Mouse (Mus musculus) kidney, adult 2 months (tissue): ENCODE measurements around the gene Mapkbp1. TPM values are rescaled to one million over a fixed set of nuclear protein-coding genes. Genes with fewer than 3 reads are reported as not detected.

Experiments used
- DNase-seq: peaks from one replicate; pipeline ENCODE4 v3.0.0; 2021
- H3K27ac ChIP-seq: fragments of 200-500 bp; 2 replicates; pipeline ENCODE4 v1.5.1; 2012; ENCODE audit warnings: low read depth, low read length, control low read depth, inconsistent platforms; ENCODE audit not compliant: insufficient read depth
- H3K27me3 ChIP-seq: fragments of 200-500 bp; replicated peaks from 2 replicates; pipeline ENCODE4 v1.6.1; 2012; ENCODE audit warnings: mild to moderate bottlenecking, moderate library complexity, low read length, inconsistent platforms; ENCODE audit not compliant: control insufficient read depth, insufficient read depth
- H3K36me3 ChIP-seq: fragments of 200-500 bp; 2 replicates; pipeline ENCODE4 v1.6.1; 2012; ENCODE audit warnings: mild to moderate bottlenecking, moderate library complexity, low read length, inconsistent platforms; ENCODE audit not compliant: control insufficient read depth, insufficient read depth
- H3K4me1 ChIP-seq: fragments of 200-500 bp; 2 replicates; pipeline ENCODE4 v1.6.1; 2011; ENCODE audit warnings: low read length; ENCODE audit not compliant: control insufficient read depth, insufficient read depth
- H3K4me3 ChIP-seq: fragments of 200-500 bp; 2 replicates; pipeline ENCODE4 v1.5.1; 2011; ENCODE audit warnings: mild to moderate bottlenecking, low read depth, low read length, control low read depth; ENCODE audit not compliant: insufficient read depth
- CTCF ChIP-seq: fragments of 200-500 bp; conservative IDR thresholded peaks from 2 replicates; pipeline ENCODE4 v1.5.1; 2011; ENCODE audit warnings: low read depth, mild to moderate bottlenecking, control low read depth, low read length, moderate library complexity, mixed read lengths; ENCODE audit not compliant: insufficient read depth, insufficient read length
- POLR2A ChIP-seq: fragments of 200-500 bp; IDR thresholded peaks from one replicate; pipeline ENCODE4 v1.6.1; 2011; ENCODE audit warnings: low read depth, low read length, control low read depth
- WGBS: fragments of 180-500 bp; shearing (Covaris S2); methylation state at CpG from one replicate; pipeline ENCODE4 v1.1.7; 2018; 5-methylcytosine and 5-hydroxymethylcytosine counted together
- polyA plus RNA-seq: library from polyadenylated mRNA; depleted of rRNA; stranded (reverse); fragments of >200 nt; gene quantifications from 2 replicates; pipeline ENCODE4 v1.2.3, GENCODE M21; 2012

Mapkbp1 gene
- polyA plus RNA-seq, 1 experiment: 9.0 TPM

GRCm38 (mm10) chr2:119986369-119986768 lies 13.9 kb downstream of the Mapkbp1 start:
- Histone ChIP-seq H3K4me3 (no peak overlapping the region), H3K27ac (no peak overlapping the region), H3K27me3 (no peaks in the 10 kb centered on the region), H3K4me1 (peaks cover 8% of the 10 kb centered on the region; the same call in 1 of the 2 replicates), H3K36me3 (no peaks in the 10 kb centered on the region)
- no peak for DNase-seq
- TF ChIP-seq CTCF (no peak), POLR2A (no peak)
- WGBS: 82% methylated on average over 6 of the region's 6 CpGs

GRCm38 (mm10) chr2:119987441-119987840 lies 14.9 kb downstream of the Mapkbp1 start:
- TF ChIP-seq CTCF (no peak), POLR2A (no peak)
- WGBS: 97% methylated on average over 2 of the region's 2 CpGs
- no peak overlapping the region for H3K4me3 ChIP-seq
- H3K27me3 ChIP-seq: no peaks in the 10 kb centered on the region
- H3K4me1 ChIP-seq: peaks cover 8% of the 10 kb centered on the region; the same call in 1 of the 2 replicates
- H3K27ac ChIP-seq: no peak overlapping the region
- no peak for DNase-seq
- no peaks in the 10 kb centered on the region for H3K36me3 ChIP-seq

- DNase-seq: peak; percentile 85
- Histone ChIP-seq H3K4me3 (no peak overlapping the region), H3K27ac (0 out of 2 replicates have a peak overlapping the region, but pooled peaks have one; percentile 40), H3K36me3 (no peaks in the 10 kb centered on the region), H3K4me1 (peaks cover 8% of the 10 kb centered on the region; the same call in 1 of the 2 replicates), H3K27me3 (no peaks in the 10 kb centered on the region)
- TF ChIP-seq CTCF: no peak
- TF ChIP-seq POLR2A: no peak
- WGBS: 61% methylated on average over 4 of the region's 4 CpGs
Measured at GRCm38 (mm10) chr2:119988952-119989351, 16.5 kb downstream of the Mapkbp1 start.

- Histone ChIP-seq H3K4me3 (no peak overlapping the region), H3K27ac (no peak overlapping the region), H3K4me1 (peaks cover 16% of the 10 kb centered on the region), H3K27me3 (no peaks in the 10 kb centered on the region), H3K36me3 (no peaks in the 10 kb centered on the region)
- DNase-seq: peak; percentile 67
- TF ChIP-seq CTCF (no peak), POLR2A (no peak)
- WGBS: 66% methylated on average over 6 of the region's 6 CpGs
Measured at GRCm38 (mm10) chr2:119990881-119991280, 18.4 kb downstream of the Mapkbp1 start.

- WGBS: 72% methylated on average over 2 of the region's 2 CpGs
- no peaks in the 10 kb centered on the region for H3K36me3 ChIP-seq
- DNase-seq: no peak
- TF ChIP-seq CTCF (no peak), POLR2A (no peak)
- no peaks in the 10 kb centered on the region for H3K27me3 ChIP-seq
- peaks cover 23% of the 10 kb centered on the region for H3K4me1 ChIP-seq
- no peak overlapping the region for H3K4me3 ChIP-seq
- no peak overlapping the region for H3K27ac ChIP-seq
Measured at GRCm38 (mm10) chr2:119992349-119992748, 19.9 kb downstream of the Mapkbp1 start.

- Histone ChIP-seq H3K27me3 (no peaks in the 10 kb centered on the region), H3K27ac (no peak overlapping the region), H3K4me1 (peaks cover 27% of the 10 kb centered on the region), H3K36me3 (no peaks in the 10 kb centered on the region), H3K4me3 (no peak overlapping the region)
- TF ChIP-seq POLR2A (no peak), CTCF (no peak)
- DNase-seq: no peak
- WGBS: 44% methylated on average over 2 of the region's 2 CpGs
Measured at GRCm38 (mm10) chr2:119993515-119993914, 21.0 kb downstream of the Mapkbp1 start.

- DNase-seq: peak; percentile 66
- H3K4me1 ChIP-seq: peaks cover 24% of the 10 kb centered on the region
- peak overlapping the region; percentile 66 for H3K27ac ChIP-seq
- H3K27me3 ChIP-seq: no peaks in the 10 kb centered on the region
- WGBS: 58% methylated on average over 6 of the region's 6 CpGs
- TF ChIP-seq CTCF: no peak
- TF ChIP-seq POLR2A: no peak
- no peaks in the 10 kb centered on the region for H3K36me3 ChIP-seq
- no peak overlapping the region for H3K4me3 ChIP-seq
Measured at GRCm38 (mm10) chr2:119994839-119995238, 22.3 kb downstream of the Mapkbp1 start.
